Mouse (Mus musculus): ENCODE results near the gene Cdh23.

DNA sequence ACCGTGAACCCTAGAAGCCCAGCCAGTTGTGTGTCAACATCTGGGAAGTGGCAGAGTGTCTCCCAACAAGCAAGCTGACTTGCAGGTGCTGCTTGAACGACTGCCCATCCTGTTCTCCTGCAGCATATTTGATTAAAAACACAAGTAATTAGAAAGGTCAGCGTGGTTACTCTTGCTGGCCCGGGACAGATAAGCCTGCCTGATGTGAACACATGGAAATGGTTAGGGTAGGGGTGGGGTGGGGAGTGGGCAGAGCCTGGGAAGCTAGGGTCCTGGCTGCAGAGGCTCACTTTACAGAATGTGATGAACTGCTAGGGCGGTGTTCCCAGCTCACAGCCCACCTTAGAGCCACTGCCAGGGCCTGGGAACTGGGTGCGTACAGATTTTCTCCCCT, 322.8 kb downstream of the Cdh23 start:
- TF ChIP-seq CTCF (IDR thresholded peaks at IDR 0.05; ENCODE audit: low read depth, low read length), result no peak
- no peak for TF ChIP-seq POLR2A (IDR thresholded peaks at IDR 0.05; ENCODE audit: borderline replicate concordance, low read depth, low read length)

Data from bone marrow macrophage, adult 2 months (primary cell).